Mouse (Mus musculus) left cerebral cortex, adult 8-10 months (tissue): Measurements from ENCODE around the gene Bnip3. TPM values are rescaled to one million over a fixed set of nuclear protein-coding genes. Genes with fewer than 3 reads are reported as not detected.
A peak's percentile ranks its signal among the peaks of the same experiment; 100 is the strongest.

Experiments
- DNase-seq, 2 experiments: peaks; one replicate each; pipeline ENCODE4 v3.0.0; 2022; ENCODE audit warnings: low spot score in 2 of 2
- total RNA-seq, 4 experiments: library from RNA; stranded (reverse); gene quantifications; 2 replicates each; pipeline ENCODE4 v1.2.4; 2022

Bnip3 gene
- total RNA-seq, 4 experiments from 2014 or later = 129 to 161 (median 140) TPM

DNA sequence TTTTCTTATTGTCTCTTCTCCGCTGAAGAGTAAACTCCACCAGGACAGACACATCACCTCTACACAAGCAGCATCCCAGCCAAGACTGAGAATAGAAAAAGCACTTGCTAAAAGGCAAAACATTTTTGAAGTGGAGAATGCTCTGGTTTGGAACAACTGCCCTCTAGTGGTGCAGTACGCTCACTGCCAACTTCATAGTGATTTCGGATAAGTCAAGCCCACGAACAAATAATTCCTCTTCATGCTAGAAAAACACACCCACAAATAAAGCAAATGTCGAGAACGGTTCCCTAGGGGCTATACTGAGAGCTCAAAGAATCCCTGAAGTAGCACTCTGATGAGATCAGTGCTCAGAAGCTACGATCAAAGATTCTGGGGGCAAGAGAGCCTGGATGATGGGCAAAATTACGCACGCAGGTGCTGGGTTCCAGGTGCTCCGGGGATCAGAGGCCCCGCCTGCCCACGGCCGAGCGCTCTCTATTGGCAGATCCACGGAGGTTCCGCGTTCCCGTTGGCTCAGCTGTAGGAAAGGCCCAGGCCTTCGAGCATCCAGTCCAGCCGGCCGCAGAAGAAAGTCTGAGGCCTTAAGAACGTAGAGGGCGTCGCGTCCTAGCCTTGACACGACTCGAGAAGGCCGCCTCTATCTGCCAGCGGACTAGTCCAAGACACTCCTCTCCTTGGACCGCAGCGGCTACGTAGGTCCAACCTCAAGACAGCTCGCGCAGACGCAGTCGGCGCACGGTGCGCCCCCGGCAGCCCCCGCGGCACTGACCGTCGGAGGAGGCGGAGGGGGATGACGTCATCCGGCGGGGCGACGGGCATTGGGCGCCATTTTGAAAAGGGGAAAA, 63.6 kb downstream of the Bnip3 start, which contains the start of the genes Ppp2r2d and Mapk1ip1:
Gene Ppp2r2d, plus strand, starts transcription at position 536 of the 848 bp plus-strand sequence.
Gene Mapk1ip1, minus strand, starts transcription at position 730 of the 848 bp plus-strand sequence.
- peak; percentile 91 to 95 for DNase-seq

DNA sequence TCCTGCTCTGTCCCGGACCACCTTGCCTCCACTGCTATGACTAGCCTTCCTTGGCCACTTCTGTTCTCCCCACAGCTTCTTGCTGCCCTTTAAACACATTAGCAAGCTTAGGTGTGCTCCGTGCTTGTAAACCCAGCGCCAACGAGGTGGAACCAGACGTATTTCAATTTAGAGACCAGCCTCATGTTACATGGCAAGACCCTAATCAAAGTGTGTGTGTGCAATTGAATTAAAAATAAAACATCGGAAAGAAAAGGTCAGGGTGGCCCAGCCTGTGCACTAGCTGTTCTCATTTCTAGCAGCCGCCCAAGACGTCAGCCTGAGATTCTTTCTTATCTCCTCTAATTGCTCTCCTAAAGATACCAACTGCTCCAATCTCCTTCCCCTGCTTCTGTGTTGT, 64.2 kb downstream of the Bnip3 start:
- DNase-seq = no peak

DNA sequence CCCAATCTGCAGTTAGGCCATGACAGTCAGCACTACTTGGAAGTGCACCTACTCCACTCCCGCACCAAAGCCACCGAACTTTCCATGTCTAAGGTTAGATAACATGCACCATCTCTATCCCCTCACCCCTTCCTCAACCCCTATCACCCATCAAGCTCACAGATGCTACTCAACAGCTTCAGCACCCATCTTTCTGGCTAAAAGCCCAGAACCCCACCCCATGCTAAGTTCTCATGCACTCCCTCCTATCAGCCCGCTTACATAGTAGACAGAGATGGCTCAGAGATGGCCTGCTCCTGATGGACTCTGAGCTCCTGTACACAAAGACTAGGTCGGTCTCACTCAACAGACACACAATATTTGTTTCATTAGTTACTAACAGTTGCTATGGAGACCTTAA, 65.9 kb downstream of the Bnip3 start:
- no peak for DNase-seq

DNA sequence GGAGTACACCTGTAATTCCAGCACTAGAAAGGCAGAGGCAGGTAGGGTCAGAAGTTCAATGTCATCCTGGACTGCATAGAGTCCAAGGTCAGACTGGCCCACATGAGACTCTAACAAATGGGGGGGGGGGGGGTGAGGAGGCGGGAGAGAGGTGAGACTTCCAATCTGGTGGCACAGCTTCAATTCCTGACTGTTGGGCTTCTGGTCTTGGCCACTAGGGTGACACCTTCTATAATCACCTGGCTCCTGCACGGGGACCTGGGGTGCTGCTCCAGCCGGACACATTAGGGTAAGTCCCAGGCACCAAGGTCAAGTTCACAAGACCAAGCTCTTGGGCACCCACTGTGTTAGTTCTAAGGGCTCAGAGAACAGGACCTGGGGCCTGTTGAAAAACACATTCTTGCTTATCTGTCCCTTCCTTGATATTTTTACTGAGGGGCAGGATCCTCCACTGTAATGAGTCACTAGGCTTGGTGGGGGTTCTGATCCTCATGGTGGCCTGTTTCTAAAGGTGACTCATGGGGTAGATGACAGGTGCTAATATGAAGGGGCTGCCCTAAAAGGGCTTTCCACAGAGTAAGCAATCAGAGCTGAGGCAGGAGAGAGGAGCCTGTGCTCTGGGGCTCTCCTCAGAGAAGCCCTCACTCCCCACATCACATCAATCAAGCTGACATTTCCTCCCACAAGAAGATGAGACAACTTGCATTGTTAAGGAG, 67.7 kb downstream of the Bnip3 start:
- no peak for DNase-seq

Other genes with a start within 250 kb of the Bnip3 start
- 10 to 100 TPM; 72.2 to 79.4 (median 77.6) TPM for gene Ppp2r2d, start 63.4 kb downstream of the Bnip3 start, total RNA-seq
- 10 to 100 TPM; 42.0 to 47.8 (median 44.3) TPM for gene Mapk1ip1, start 63.2 kb downstream of the Bnip3 start, total RNA-seq
- 10 to 100 TPM; 43.6 to 52.7 (median 51.6) TPM for gene Jakmip3, start 31.2 kb upstream of the Bnip3 start, total RNA-seq
- gene Dpysl4, start 176.5 kb upstream of the Bnip3 start, total RNA-seq = 10 to 100 TPM; 45.5 to 50.1 (median 46.9) TPM